Mouse (Mus musculus) liver, adult 2 months (tissue): Measurements from ENCODE around the gene Cbx5. TPM values are rescaled to one million over a fixed set of nuclear protein-coding genes. Genes with fewer than 3 reads are reported as not detected.
"Not testable (repeated sequence)": the region's sequence is repeated elsewhere in the genome, so short reads cannot be mapped to it uniquely, and the experiment has no call there.

ENCODE experiments used
- DNase-seq: peaks from one replicate; pipeline ENCODE4 v3.0.0-alpha.2; 2011; ENCODE audit warnings: low read depth, low spot score; ENCODE audit errors: extremely low read depth
- H3K27ac ChIP-seq: fragments of 200-500 bp; replicated peaks from 2 replicates; pipeline ENCODE4 v1.5.1; 2012; ENCODE audit warnings: low read depth, mild to moderate bottlenecking, control low read depth, inconsistent platforms, low read length; ENCODE audit not compliant: insufficient read depth
- H3K27me3 ChIP-seq: fragments of 200-500 bp; 2 replicates; pipeline ENCODE4 v1.6.1; 2012; ENCODE audit warnings: mild to moderate bottlenecking, moderate library complexity, low read length, inconsistent platforms; ENCODE audit not compliant: control insufficient read depth, insufficient read depth
- H3K36me3 ChIP-seq: fragments of 200-500 bp; 2 replicates; pipeline ENCODE4 v1.6.1; 2012; ENCODE audit warnings: low read length, inconsistent platforms; ENCODE audit not compliant: control insufficient read depth, insufficient read depth
- H3K4me1 ChIP-seq: fragments of 200-500 bp; 2 replicates; pipeline ENCODE4 v1.6.1; 2011; ENCODE audit warnings: low read length; ENCODE audit not compliant: control insufficient read depth, insufficient read depth
- H3K4me3 ChIP-seq: fragments of 200-500 bp; 2 replicates; pipeline ENCODE4 v1.5.1; 2011; ENCODE audit warnings: low read depth, mild to moderate bottlenecking, control low read depth, low read length, moderate library complexity; ENCODE audit not compliant: insufficient read depth
- H3K79me2 ChIP-seq: fragments of 200-500 bp; 2 replicates; pipeline ENCODE4 v1.6.1; 2012; ENCODE audit warnings: inconsistent platforms, mild to moderate bottlenecking, low read length, moderate library complexity; ENCODE audit not compliant: control insufficient read depth, insufficient read depth
- H3K9ac ChIP-seq: fragments of 200-500 bp; 2 replicates; pipeline ENCODE4 v1.6.1; 2012; ENCODE audit warnings: low read depth, mild to moderate bottlenecking, control low read depth, inconsistent platforms, low read length
- CTCF ChIP-seq: fragments of 200-500 bp; IDR thresholded peaks from 2 replicates; pipeline ENCODE4 v1.5.1; 2011; ENCODE audit warnings: low read depth, low read length, control low read depth
- POLR2A ChIP-seq: fragments of 200-500 bp; IDR thresholded peaks from 2 replicates; pipeline ENCODE4 v1.6.1; 2011; ENCODE audit warnings: low read length, control low read depth; ENCODE audit not compliant: insufficient read depth; ENCODE audit errors: extremely low read depth
- WGBS: fragments of 180-500 bp; shearing (Covaris S2); methylation state at CpG from one replicate; pipeline ENCODE4 v1.1.7; 2018; 5-methylcytosine and 5-hydroxymethylcytosine counted together
- polyA plus RNA-seq: library from polyadenylated mRNA; depleted of rRNA; stranded (reverse); fragments of >200 nt; gene quantifications from 2 replicates; pipeline ENCODE4 v1.2.3, GENCODE M21; 2012
- total RNA-seq: library from RNA; depleted of rRNA; stranded (reverse); fragments of >200 nt; gene quantifications from 2 replicates; pipeline ENCODE4 v1.2.3, GENCODE M21; 2014

The Cbx5 gene
- total and polyA plus RNA-seq, 2 experiments = 4.2 to 14.1 TPM

GRCm38 (mm10) chr15:103248401-103249313, 9.0 kb upstream of the Cbx5 start:
- peaks cover 37% of the 10 kb centered on the region for H3K36me3 ChIP-seq
- H3K79me2 ChIP-seq = no peaks in the 10 kb centered on the region
- no peak overlapping the region for H3K27ac ChIP-seq
- 51% methylated on average over 28 of the region's 28 CpGs for WGBS
- TF ChIP-seq POLR2A (no peak), CTCF (no peak)
- DNase-seq = peak; percentile 68
- H3K27me3 ChIP-seq = no peaks in the 10 kb centered on the region
- peaks cover 2% of the 10 kb centered on the region; the same call in 1 of the 2 replicates for H3K4me1 ChIP-seq
- no peak overlapping the region for H3K9ac ChIP-seq
- no peak overlapping the region for H3K4me3 ChIP-seq

GRCm38 (mm10) chr15:103247782-103248400, 8.3 kb upstream of the Cbx5 start:
- no peaks in the 10 kb centered on the region for H3K27me3 ChIP-seq
- no peak overlapping the region for H3K4me3 ChIP-seq
- H3K79me2 ChIP-seq = no peaks in the 10 kb centered on the region; the same call in 1 of the 2 replicates
- peaks cover 44% of the 10 kb centered on the region for H3K36me3 ChIP-seq
- no peak for TF ChIP-seq CTCF
- no peak for TF ChIP-seq POLR2A
- DNase-seq = no peak
- H3K9ac ChIP-seq = no peak overlapping the region
- H3K27ac ChIP-seq = no peak overlapping the region
- H3K4me1 ChIP-seq = peaks cover 4% of the 10 kb centered on the region; the same call in 1 of the 2 replicates

- Histone ChIP-seq H3K36me3 (peaks cover 51% of the 10 kb centered on the region), H3K27ac (no peak overlapping the region), H3K79me2 (no peaks in the 10 kb centered on the region; the same call in 1 of the 2 replicates), H3K27me3 (no peaks in the 10 kb centered on the region), H3K4me1 (peaks cover 10% of the 10 kb centered on the region; the same call in 1 of the 2 replicates), H3K4me3 (no peak overlapping the region), H3K9ac (no peak overlapping the region)
- WGBS = 91% methylated on average over 9 of the region's 9 CpGs
- TF ChIP-seq CTCF (no peak), POLR2A (no peak)
- DNase-seq = no peak
Observed at GRCm38 (mm10) chr15:103247078-103247781, 7.6 kb upstream of the Cbx5 start.

- H3K4me1 ChIP-seq = peaks cover 11% of the 10 kb centered on the region; the same call in 1 of the 2 replicates
- H3K27me3 ChIP-seq = no peaks in the 10 kb centered on the region
- no peaks in the 10 kb centered on the region; the same call in 1 of the 2 replicates for H3K79me2 ChIP-seq
- H3K4me3 ChIP-seq = no peak overlapping the region
- no peak overlapping the region for H3K9ac ChIP-seq
- no peak for DNase-seq
- H3K27ac ChIP-seq = no peak overlapping the region
- H3K36me3 ChIP-seq = peaks cover 61% of the 10 kb centered on the region
- TF ChIP-seq CTCF (no peak), POLR2A (no peak)
- 90% methylated on average over 6 of the region's 6 CpGs for WGBS
Observed at GRCm38 (mm10) chr15:103245616-103246015, 6.0 kb upstream of the Cbx5 start.

- TF ChIP-seq CTCF (no peak), POLR2A (no peak)
- H3K36me3 ChIP-seq = peaks cover 57% of the 10 kb centered on the region
- H3K9ac ChIP-seq = no peak overlapping the region
- peaks cover 9% of the 10 kb centered on the region; the same call in 1 of the 2 replicates for H3K4me1 ChIP-seq
- WGBS = 64% methylated on average over 8 of the region's 8 CpGs
- no peak for DNase-seq
- H3K4me3 ChIP-seq = no peak overlapping the region
- H3K79me2 ChIP-seq = no peaks in the 10 kb centered on the region; the same call in 1 of the 2 replicates
- no peak overlapping the region for H3K27ac ChIP-seq
- no peaks in the 10 kb centered on the region for H3K27me3 ChIP-seq
Observed at GRCm38 (mm10) chr15:103242885-103243284, 3.3 kb upstream of the Cbx5 start.

- H3K4me1 ChIP-seq, H3K27me3 ChIP-seq, H3K79me2 ChIP-seq, DNase-seq: not testable (repeated sequence)
- Histone ChIP-seq H3K36me3 (peaks cover 42% of the 10 kb centered on the region), H3K27ac (peak overlapping the region; percentile 85), H3K4me3 (peak overlapping the region; percentile 66), H3K9ac (peak overlapping the region; percentile 76)
- WGBS = 8% methylated on average over 12 of the region's 12 CpGs
Observed at GRCm38 (mm10) chr15:103241071-103242018, 1.7 kb upstream of the Cbx5 start.
